Mouse (Mus musculus): ENCODE data around the gene Anxa6.

Gene Anxa6

GRCm38 (mm10) chr11:54998708-54999107 lies 34.5 kb downstream of the Anxa6 start:
- DNase-seq (ENCODE audit: low spot score in 2 of 2) = no peak

GRCm38 (mm10) chr11:54998284-54998683 lies 35.0 kb downstream of the Anxa6 start:
- DNase-seq (ENCODE audit: low spot score in 2 of 2) = peak; percentile 63 to 66

- DNase-seq (ENCODE audit: low spot score in 2 of 2) = no peak
These were observed 37.1 kb downstream of the Anxa6 start for GRCm38 (mm10) chr11:54996176-54996575.

GRCm38 (mm10) chr11:54989920-54990319 lies 43.3 kb downstream of the Anxa6 start:
- no peak for DNase-seq (ENCODE audit: low spot score in 2 of 2)

- DNase-seq (ENCODE audit: low spot score in 2 of 2) = no peak
These were observed 44.4 kb downstream of the Anxa6 start for GRCm38 (mm10) chr11:54988754-54989349.

- DNase-seq (ENCODE audit: low spot score in 2 of 2) = peak; percentile 31 to 33
These were observed 45.3 kb downstream of the Anxa6 start for GRCm38 (mm10) chr11:54987974-54988373.

- no peak for DNase-seq (ENCODE audit: low spot score in 2 of 2)
These were observed 48.2 kb downstream of the Anxa6 start for GRCm38 (mm10) chr11:54985086-54985485.

- no peak for DNase-seq (ENCODE audit: low spot score in 2 of 2)
These were observed 48.7 kb downstream of the Anxa6 start for GRCm38 (mm10) chr11:54984581-54984980.

GRCm38 (mm10) chr11:54984085-54984484 lies 49.2 kb downstream of the Anxa6 start:
- peak; percentile 91 to 93 for DNase-seq (ENCODE audit: low spot score in 2 of 2)

- no peak for DNase-seq (ENCODE audit: low spot score in 2 of 2)
These were observed 50.7 kb downstream of the Anxa6 start for GRCm38 (mm10) chr11:54982520-54982919.

GRCm38 (mm10) chr11:54981630-54982029 lies 51.6 kb downstream of the Anxa6 start:
- DNase-seq (ENCODE audit: low spot score in 2 of 2) = no peak

GRCm38 (mm10) chr11:54977385-54977937 lies 55.8 kb downstream of the Anxa6 start:
- no peak for DNase-seq (ENCODE audit: low spot score in 2 of 2)

GRCm38 (mm10) chr11:54976351-54976750 lies 56.9 kb downstream of the Anxa6 start:
- DNase-seq (ENCODE audit: low spot score in 2 of 2) = no peak

GRCm38 (mm10) chr11:54975756-54976155 lies 57.5 kb downstream of the Anxa6 start:
- DNase-seq (ENCODE audit: low spot score in 2 of 2) = no peak

- DNase-seq (ENCODE audit: low spot score in 2 of 2) = no peak
These were observed 57.9 kb downstream of the Anxa6 start for GRCm38 (mm10) chr11:54975340-54975739.

GRCm38 (mm10) chr11:54974639-54975038 lies 58.6 kb downstream of the Anxa6 start:
- DNase-seq (ENCODE audit: low spot score in 2 of 2) = no peak

GRCm38 (mm10) chr11:54973481-54974212 lies 59.6 kb downstream of the Anxa6 start:
- no peak for DNase-seq (ENCODE audit: low spot score in 2 of 2)

- no peak for DNase-seq (ENCODE audit: low spot score in 2 of 2)
These were observed 60.5 kb downstream of the Anxa6 start for GRCm38 (mm10) chr11:54972789-54973188.

GRCm38 (mm10) chr11:54972049-54972723 lies 61.1 kb downstream of the Anxa6 start:
- DNase-seq (ENCODE audit: low spot score in 2 of 2) = no peak

- no peak for DNase-seq (ENCODE audit: low spot score in 2 of 2)
These were observed 61.7 kb downstream of the Anxa6 start for GRCm38 (mm10) chr11:54971365-54972048.

- no peak for DNase-seq (ENCODE audit: low spot score in 2 of 2)
These were observed 68.0 kb downstream of the Anxa6 start for GRCm38 (mm10) chr11:54965234-54965633.

- no peak for DNase-seq (ENCODE audit: low spot score in 2 of 2)
These were observed 70.4 kb downstream of the Anxa6 start, which contains the start of gene Tnip1 for GRCm38 (mm10) chr11:54962810-54963209. Gene Tnip1, minus strand, starts transcription at chr11:54962917.
